Mouse (Mus musculus) mature B cell (primary cell): Measurements from ENCODE around the gene Klhl40.

Experiments used
- in situ Hi-C: fragments of 300-500 bp; cut with MboI; formaldehyde crosslinking; loops from 2 replicates; pipeline ENCODE4 v1.14.3; 2019

Klhl40 gene

DNA sequence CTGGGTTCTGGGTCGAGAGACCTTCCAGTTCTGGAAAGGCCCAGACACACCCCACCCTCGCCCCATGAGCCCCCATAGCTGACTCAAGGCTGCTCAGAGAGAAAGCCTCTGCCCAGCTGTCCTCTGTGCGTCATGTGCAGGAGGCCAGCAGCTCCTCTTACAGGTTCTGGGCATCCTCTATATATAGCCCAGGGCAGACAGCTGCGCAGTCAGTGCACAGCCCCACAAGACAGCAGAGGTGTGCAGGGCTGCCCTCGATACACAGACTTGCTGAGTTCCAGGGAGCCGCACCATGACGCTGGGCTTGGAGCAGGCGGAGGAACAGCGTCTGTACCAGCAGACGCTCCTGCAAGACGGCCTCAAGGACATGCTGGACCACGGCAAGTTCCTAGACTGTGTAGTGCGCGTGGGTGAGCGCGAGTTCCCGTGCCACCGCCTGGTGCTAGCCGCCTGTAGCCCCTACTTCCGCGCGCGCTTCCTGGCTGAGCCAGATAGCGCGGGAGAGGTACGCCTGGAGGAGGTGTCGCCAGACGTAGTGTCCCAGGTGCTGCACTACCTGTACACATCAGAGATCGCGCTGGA lies at the start of gene Klhl40:
Gene Klhl40 (plus strand): TSS at position 124 of the 582 bp plus-strand sequence.
- in situ Hi-C loops, result no loop called here

DNA sequence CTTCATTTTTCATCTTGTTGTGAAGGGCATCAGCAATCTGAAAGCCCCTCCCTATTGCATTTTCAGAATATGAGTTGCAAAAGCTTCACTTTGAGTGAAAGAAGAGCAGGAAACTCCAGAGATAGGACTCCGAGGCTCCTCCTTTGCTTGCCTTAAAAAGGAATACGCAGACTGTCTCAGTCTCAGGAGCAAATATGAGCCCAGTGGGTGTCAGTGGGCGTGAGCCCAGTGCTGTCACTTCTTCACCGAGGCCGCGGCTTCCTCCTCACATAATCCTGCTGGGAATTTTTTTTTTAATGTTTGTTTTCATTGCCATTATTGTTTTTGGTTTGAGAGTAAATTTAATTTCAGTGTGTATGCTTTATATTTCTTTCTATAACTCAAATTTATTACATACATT lies 36.9 kb upstream of the Klhl40 start:
- in situ Hi-C loops, result no loop called here

DNA sequence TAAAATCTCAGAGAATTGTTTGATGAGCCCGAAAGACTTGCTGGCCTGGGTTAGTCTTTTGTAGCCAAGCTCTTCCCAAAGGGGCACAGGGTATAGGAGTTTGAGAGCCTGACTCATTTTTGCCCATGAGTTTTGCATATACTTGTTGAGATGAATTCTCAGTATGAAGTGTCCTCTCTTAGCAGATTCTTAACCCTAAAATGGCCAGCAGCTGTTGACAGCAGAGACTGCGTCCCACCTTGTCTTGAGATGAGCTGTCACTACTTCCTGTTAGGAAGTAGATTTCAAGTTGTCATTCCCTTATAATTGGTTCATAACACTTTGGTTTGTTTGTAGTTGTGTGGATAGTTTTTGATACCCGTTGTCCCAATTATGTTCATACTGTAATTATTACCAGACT lies 36.2 kb upstream of the Klhl40 start:
- in situ Hi-C loops, result no loop called here

DNA sequence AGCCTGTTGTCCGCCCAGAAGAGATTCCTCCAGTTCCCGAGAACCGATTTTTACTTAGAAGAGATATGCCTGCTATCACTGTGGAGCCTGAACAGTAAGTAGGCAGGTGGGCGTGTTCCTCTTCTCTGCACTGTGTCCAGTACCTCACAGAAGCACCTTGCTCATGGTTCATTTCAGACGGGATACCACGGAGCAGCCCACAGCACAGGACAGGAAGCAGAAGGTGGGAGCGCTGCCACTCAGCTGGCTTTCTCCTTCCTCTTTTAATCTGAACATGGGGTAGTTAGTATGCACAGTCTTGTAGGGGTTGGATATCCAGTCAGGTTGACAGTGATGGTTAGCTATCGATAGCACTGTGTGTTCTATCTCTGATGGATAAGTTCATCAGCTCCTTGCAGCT lies 33.4 kb upstream of the Klhl40 start:
- in situ Hi-C loops, result no loop called here

DNA sequence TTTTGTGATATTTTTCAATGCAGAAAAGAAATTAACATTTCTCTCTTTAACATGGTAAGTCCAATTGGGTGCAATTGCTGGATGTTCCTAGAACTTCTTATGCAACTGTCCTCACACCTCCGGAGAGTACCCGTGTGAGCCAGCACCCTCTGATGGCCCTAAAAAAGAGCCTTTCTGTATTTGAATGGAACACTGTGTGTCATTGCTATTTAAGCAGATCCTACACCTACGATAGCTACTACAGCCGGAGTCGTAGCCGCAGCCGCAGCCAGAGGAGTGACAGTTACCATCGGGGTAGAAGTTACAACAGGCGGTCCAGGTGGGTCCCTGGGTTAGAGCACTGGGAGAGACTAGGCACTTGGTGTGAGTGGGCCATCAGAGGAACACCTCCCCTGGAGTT lies 24.6 kb upstream of the Klhl40 start:
- in situ Hi-C loops, result no loop called here

DNA sequence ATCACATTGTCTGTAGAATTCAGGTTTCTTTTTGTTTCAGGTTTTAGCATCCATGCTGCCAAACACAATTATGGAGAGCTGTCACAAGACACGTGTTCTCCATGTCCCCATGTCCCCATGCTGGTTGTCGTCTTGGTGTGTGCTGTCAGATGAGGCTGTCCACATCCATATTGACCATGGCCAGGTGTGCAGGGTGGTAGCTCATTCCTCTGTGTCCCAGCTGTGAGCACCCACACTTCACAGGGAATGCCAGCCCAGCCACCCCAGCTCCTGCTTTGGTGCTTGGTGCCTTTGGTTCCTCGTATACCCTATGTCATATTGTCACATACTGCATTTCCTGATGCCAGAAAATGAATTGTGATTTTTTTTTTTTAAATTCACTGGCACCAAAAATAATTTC lies 22.8 kb upstream of the Klhl40 start:
- in situ Hi-C loops, result no loop called here

DNA sequence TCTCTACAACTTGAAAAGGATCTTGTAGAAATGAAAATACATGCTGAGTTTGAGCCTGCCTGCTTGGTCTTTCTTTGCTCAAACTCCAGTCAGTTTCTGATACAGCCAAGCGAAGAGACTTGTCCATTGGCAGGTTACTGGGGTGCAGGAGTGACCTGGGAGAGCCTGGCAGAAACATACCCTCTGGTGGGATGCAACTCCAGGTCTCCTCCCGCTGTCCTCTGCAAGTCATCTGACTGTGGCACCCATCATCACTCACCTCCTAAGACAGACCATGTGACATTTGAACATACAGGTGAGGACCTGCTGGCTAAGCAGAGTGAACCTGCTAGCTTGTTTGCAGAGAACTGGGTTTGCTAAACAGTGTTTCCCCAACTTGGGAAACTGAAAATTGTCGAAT lies 20.6 kb upstream of the Klhl40 start:
- in situ Hi-C loops, result no loop called here

DNA sequence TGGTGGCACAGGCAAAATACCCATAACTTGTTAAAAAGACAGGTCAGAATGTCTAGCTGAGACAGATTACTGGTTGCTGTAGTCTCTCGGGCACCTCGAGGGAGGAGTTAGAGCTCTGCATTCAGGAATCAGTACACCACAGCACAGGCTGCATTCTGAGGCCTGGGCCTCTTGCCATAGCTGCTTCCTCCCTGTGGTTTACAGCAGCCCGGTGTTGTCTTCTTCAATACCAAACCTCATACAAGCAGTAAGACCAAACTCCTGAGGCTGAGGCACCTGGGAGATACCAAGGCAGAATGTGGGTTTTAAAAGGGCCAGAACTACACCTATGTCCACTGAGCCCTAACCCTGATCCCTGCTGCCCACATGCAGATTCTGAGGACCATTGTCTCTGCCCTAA lies 20.0 kb upstream of the Klhl40 start:
- in situ Hi-C loops, result no loop called here

DNA sequence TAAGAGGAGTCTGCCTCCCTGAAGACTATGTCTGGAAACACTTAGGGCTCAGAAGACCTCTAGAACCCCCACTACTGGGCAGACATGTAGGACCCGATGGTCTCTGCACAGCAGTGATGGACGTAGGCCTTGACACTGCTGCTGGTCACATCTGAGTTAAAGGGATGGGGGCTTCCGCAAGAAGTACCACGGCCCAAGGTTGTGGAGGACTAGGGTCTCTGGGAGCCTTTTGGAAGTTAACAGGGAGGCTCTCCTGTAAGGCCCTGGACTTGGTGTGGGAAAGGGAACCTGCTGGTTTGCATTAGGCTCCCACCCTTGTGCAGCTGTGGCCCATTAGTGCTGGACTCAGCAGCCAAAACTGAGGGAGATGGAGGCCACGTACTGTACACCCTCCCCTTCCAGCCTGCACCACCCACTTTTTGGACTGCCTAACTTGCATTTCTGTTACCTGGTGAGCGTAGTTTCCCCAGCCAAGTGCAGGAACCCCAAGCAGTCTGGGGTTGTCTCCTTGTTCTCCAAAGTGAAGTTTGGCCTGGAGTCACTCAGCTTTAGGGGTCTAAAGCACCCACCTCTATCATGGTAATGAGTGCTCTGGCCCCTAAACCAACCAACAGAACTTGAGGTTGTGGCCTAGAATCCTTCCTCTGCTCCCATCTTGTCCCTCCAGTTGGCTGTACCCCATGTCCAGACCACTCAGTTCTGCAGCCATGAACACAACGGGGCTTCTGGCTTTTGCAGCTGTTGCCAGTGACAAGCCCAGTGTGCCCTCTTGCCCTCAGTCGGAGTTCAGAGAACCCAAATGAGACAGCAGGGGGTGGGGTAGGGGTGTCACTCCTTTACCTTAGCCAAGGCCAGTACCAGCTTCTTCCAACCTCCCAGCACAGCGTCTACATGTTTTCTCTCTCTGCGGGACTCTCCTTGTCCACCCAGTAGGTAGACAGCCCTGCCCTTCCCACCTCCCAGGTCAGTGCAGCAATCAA lies 19.3 kb upstream of the Klhl40 start:
- in situ Hi-C loops, result no loop called here

DNA sequence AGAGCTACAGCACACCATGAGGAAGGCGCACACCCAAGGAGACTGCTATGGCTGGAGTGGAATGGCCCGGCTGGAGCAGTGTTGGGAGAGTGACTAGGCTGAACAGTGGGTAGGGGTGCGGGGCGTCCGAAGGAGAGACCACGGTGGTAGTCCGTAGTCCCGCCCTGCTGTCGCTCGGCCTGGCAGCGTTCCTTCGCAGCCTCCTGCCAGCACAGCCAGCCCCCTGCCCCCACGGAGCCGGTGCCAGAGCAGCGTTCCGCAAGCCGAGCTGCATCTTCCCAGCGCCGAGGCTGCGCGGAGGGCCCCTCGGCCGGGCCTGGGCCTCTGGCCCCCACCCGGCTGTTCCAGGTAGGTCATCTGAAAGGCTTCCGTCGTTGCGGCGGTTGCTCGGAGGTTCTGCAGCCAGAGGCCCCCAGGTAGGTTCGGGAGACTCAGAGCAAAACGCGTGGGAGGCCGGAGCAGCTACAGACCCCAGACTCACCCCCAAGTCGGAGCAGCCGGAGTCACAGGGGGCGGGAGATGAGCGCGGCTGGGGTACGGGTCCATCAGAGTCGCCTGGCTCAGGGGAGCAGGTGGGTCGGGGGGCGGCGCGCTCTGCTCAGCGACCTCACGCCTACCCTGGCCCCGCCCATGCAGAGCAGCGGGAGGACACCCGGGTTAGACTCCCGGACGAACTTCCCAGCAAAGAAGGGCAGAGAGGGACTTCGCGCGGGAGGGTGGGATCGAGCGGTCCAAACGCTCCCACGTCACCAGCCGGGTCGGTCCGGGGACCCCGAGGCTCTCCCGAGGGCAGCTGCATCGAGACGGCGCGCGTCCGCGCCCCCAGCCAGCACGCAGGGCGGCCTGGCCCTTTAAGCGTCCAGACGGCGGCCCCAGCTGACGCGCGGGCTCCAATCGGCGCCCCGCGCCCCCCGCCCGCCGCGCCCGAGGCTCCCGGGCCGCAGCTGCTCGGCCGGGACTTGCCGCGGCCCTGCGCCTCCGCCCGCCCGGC lies 18.0 kb upstream of the Klhl40 start, which contains the start of gene Zfp651:
Gene Zfp651 (plus strand): TSS at position 240 of the 991 bp plus-strand sequence.
- in situ Hi-C loops, result no loop called here

DNA sequence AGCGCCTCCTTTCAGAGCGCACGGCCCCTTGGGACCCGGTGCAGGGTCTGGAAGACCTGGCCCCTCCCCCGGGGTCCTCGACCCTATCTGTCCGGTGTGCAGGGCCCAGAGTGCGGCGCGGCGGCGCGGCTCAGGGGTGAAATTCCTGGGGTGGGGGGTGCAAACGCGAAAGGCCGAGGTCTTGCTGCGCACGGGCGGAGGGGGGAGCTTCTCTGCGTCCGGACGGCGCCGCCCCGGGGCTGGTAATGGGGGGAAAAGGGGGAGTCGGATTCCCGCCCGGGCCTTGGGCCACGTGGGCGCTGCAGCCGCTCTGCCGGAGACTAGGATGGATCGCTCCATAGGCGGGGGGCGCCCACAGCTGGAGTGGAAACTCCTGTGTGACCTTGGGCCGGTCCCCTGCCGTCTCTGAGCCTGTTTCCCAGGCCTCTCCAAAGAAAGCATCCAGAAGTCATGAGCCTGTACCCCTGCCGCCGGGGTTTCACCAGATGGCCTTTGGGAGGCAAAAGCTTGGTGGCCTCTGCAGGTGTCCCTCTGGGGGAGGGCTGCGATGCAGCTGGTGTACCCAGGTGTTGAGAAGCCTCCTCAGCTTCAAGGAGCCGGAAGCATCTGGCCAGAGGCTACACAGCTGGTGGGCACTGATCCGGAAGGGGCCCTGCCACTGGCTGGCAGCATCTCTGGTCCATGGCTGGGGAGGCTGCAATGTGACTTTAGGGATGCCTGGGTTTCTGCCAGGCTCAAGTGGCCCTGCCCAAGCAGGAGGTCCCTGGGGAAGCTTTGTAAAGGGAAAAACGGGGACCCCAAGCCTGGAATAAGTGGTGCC lies 16.9 kb upstream of the Klhl40 start:
- in situ Hi-C loops, result no loop called here

DNA sequence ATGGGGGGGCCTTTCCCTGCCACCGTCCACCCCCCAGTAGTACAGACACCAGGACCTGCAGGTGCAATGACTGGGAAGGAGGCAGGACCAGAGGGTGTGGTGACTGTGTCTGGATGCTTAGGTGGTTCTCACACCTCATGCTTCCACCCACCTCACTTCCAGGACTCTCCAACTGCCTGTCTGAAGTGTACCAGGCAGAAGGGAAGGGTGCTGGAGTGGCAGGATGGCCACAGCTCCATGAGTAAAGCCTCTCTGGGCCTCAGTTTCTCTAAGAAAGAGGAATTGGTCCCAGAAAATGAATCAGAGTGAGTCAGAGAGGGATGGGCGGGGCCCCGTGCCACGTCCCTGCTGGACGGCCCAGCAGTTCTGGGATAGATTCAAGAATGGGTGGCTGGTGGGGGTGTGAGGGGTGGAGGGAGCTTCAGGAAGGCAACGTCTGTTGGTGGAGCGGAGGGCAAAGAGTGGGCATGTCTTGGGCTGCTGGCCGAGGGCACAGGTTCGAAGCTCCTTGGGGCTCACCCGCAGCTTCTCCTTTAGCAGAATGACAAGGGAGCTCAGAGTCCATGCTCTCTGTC lies 16.2 kb upstream of the Klhl40 start:
- in situ Hi-C loops, result no loop called here

DNA sequence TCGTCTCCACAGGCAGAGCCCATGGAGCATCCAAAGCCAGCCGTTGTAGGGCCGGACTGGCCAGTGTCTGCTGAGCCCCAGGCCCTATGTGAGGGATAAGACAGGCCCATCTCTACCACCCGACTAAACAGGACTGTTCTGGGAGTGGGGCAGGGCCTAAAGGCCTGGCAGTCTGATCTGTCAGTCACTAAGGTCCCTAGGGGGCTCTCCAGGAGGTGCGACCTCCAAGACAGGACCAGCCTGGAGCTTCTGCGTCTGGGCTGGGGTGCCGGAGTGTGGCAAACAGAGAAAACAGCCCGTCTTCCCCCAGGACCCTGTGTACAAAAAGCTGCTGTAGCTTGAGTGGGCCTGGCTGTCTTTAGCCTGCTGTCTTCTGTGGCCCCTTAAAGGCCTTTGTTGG lies 15.6 kb upstream of the Klhl40 start:
- in situ Hi-C loops, result no loop called here

DNA sequence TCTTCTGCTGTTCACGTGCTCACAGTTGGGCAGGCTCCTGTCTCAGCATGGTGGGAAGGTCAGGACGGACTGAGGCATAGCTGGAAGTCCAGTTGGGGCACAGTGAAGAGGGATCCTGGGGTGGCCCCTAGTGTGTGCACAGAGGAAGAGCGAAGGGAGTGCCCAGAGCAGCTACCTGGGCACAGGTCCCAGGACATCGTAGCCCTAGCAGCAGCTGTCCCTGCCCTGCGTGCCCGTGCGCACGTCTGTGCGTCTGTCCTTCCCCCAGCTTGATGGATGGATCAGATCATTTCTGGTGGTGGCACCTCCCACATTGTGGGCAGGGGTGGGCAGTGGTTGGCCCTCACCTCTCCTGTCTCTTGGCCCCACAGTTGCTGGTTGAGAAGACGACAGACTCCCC lies 15.2 kb upstream of the Klhl40 start:
- in situ Hi-C loops, result no loop called here

DNA sequence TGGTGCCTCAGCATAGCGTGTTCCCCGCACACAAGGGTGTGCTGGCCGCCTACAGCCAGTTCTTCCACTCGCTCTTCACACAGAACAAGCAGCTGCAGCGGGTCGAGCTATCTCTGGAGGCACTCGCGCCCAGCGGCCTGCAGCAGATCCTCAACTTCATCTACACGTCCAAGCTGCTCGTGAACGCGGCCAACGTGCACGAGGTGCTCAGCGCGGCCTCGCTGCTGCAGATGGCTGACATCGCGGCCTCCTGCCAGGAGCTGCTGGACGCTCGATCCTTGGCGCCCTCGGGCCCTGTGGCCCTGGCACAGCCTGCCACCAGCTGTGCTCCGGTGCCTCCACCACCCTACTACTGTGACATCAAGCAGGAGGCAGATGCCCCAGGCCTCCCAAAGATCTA lies 14.6 kb upstream of the Klhl40 start:
- in situ Hi-C loops, result no loop called here

DNA sequence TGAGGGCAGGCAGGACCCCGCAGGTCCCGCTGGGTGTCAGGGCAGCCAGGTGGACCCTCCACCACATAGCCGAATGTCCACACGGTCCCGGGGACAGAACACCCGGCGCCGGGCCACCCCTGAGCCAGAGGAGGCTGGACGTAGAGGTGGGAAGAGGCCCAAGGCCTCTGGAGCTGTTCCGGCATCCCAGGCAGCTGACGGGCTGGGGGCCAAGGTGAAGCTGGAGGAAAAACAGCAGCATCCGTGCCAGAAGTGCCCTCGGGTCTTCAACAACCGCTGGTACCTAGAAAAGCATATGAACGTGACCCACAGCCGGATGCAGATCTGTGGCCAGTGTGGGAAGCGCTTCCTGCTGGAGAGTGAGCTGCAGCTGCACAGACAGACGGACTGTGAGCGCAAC lies 13.7 kb upstream of the Klhl40 start:
- in situ Hi-C loops, result no loop called here

DNA sequence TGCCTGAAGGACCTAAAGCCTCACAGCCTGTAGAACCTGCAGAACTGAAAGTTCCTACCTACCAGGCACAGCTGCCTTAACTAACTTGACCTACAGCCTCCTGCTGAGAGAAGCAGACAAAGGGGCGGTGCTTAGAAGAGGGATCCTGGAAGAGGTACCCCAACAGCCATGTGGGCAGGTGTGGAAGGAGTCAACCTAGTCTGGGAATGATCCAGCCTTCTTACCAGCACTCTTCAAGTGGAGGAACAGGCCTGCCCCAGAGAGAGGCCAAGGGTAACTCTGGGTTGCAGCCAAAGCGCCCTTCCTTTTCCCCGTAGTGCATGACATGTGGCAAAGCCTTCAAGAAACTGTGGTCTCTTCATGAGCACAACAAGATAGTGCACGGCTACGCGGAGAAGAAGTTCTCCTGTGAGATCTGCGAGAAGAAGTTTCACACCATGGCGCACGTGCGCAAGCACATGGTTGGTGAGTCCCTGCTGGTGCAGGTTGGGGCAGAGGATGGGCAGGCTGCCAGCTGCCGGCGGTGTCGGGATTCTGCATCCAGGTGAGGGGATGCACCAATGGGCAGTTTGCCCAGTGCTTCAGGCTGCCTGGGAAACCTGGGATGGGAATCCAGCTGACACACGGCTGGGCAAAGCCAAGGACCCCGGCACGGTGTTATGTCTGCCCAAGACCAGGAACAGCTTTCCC lies 12.1 kb upstream of the Klhl40 start:
- in situ Hi-C loops, result no loop called here

DNA sequence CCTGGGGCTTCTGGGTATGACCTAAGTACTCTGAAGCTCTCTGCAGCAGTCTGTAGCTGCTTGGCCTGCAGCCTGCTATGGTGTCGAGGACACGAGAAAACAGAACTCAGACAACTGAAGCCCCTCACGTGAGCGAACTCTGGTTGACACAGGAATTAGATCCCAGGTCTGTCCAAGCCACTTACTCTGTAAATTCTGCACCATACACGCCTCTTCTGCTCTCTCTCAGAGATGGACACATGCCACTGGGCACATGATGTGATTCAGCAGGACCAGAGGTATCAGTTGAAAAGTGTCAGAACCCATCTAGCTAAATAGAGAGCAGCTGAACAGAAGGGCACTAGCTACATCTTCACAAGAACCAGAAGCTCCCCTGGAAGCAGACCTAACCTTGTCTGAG lies 5.0 kb upstream of the Klhl40 start:
- in situ Hi-C loops, result no loop called here

DNA sequence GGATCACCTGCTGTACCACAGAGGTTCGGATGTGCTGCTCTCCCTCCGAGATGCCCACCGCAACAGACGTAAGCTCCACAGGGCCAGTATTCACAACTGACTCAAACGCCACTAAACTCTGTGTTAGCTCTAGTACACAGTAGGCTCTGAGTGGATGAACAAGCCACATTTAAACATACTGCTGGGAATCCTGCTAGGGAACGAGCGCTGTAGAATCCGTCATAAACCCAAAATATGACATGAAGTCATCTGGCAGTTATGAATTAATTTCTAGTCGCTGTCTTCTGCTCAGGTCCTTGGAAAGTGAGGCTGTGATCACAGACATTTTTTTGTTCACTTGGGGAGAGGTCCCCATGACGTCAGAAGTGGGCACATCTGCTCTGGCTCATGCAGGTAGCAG lies 1.5 kb upstream of the Klhl40 start:
- in situ Hi-C loops, result no loop called here

DNA sequence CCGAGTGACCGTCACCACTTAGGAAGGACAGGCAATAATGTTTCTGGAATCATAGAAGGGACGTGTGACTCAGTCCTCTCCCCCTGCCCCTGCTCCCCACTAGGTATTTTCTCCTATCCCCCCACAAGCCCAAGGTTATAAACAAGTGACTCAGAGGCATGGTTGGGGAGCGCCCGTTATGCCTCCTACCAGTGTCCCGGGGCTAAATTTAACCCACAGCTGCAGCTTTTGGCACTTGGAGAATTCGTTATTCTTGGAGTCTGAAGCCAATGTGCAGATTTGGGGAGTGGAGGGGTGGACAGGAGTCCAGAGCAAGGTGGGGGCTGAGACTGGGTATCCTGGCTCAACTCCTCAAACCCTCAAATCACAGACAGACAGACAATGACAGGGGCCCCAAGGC lies 896 bp upstream of the Klhl40 start:
- in situ Hi-C loops, result no loop called here
